Mouse (Mus musculus) cortical plate, adult 2 months (tissue): ENCODE results near the gene Olfr825. TPM values are rescaled to one million over a fixed set of nuclear protein-coding genes. Genes with fewer than 3 reads are reported as not detected.
"Not testable (repeated sequence)": the region's sequence is repeated elsewhere in the genome, so short reads cannot be mapped to it uniquely, and the experiment has no call there.

Source experiments
- H3K27ac ChIP-seq: fragments of 200-500 bp; 2 replicates; pipeline ENCODE4 v1.5.1; 2012; ENCODE audit warnings: low read length, control low read depth, inconsistent platforms; ENCODE audit not compliant: insufficient read depth
- H3K4me1 ChIP-seq: fragments of 200-500 bp; 2 replicates; pipeline ENCODE4 v1.6.1; 2011; ENCODE audit warnings: low read length; ENCODE audit not compliant: control insufficient read depth, insufficient read depth
- H3K4me3 ChIP-seq: fragments of 200-500 bp; 2 replicates; pipeline ENCODE4 v1.5.1; 2011; ENCODE audit warnings: mild to moderate bottlenecking, low read length, control low read depth; ENCODE audit not compliant: insufficient read depth
- CTCF ChIP-seq: fragments of 200-500 bp; IDR thresholded peaks from 2 replicates; pipeline ENCODE4 v1.5.1; 2011; ENCODE audit warnings: mild to moderate bottlenecking, control low read depth, low read length; ENCODE audit not compliant: insufficient read depth; ENCODE audit errors: extremely low read depth
- POLR2A ChIP-seq: fragments of 200-500 bp; IDR thresholded peaks from 2 replicates; pipeline ENCODE4 v1.6.1; 2011; ENCODE audit warnings: mild to moderate bottlenecking, low read length, control low read depth; ENCODE audit not compliant: insufficient read depth; ENCODE audit errors: extremely low read depth
- polyA plus RNA-seq: library from polyadenylated mRNA; depleted of rRNA; stranded (reverse); fragments of >200 nt; gene quantifications from 2 replicates; pipeline ENCODE4 v1.2.3, GENCODE M21; 2012; rRNA removed

Olfr825 gene
- polyA plus RNA-seq = not detected in 2 replicates

DNA sequence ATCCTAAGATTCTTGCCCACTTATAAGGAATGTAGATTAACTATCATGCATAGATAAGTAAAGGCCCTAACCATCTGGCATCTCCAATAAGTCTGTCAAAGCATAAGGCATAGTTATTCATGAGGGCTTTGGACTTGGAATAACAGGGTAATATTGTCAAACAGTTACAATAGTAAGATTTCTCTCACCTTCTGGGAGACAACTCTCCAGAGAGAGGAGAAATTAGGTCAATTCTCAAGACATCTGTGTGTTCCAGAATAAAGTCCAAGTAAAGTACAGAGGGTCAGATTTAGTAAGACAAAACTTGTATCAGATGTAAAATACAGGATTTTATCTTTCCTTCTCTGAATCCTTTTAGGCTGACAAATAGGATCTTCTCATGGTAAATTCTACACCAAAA lies at the start of gene Olfr825:
TSS of gene Olfr825 (minus strand) at position 101 of the 400 bp plus-strand sequence.
- TF ChIP-seq CTCF = no peak
- TF ChIP-seq POLR2A = no peak
- no peak within 1 kb of the TSS for H3K4me3 ChIP-seq

DNA sequence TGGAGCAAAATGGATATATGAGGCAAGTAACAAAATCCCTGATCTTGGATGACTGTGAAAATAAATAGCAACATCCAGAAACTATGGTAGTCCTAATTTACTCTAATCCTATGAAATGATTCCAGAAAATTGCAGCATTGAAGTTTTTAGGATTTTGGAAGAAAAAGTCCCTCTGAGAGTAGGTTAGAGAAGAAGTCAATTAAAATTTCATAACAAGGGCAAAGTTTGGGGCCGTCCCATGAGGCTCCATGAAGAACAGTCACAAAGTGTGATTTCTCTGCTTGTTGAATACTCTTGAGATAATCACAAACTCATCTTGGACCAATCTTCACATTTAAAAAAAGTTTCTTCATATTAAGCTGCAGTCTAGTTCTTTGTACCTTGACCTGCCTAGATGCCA lies 47.7 kb upstream of the Olfr825 start, which contains the start of gene Olfr827:
TSS of gene Olfr827 (minus strand) at position 101 of the 400 bp plus-strand sequence.
- Histone ChIP-seq H3K4me1 (no peaks in the 10 kb centered on the region), H3K27ac (no peak within 1 kb of the TSS), H3K4me3 (no peak within 1 kb of the TSS)
- TF ChIP-seq POLR2A (no peak), CTCF (no peak)

More for the DNA sequence above, at the start of gene Olfr825:
- H3K4me1 ChIP-seq = no peaks in the 10 kb centered on the region
- no peak within 1 kb of the TSS for H3K27ac ChIP-seq

DNA sequence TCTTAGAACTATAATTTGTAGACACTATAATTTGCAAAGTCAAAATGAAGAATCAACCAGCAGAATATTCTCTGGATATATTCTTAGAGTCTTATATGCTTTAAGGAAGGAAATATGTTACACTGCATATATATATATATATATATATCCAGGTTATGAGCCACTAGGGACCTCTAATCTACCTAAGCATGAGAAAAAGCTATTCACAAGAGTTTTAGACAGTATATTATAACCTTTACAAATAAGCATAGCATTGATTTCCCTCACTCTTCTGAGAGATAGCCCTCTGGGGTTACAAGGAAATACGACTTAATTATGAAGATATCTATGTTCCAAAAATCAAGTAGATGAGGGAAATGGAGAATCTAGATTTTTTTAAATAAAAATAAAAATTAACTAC lies 17.5 kb upstream of the Olfr825 start, which contains the start of gene Olfr826:
TSS of gene Olfr826 (minus strand) at position 101 of the 400 bp plus-strand sequence.
- TF ChIP-seq CTCF = no peak
- no peak for TF ChIP-seq POLR2A
- no peak within 1 kb of the TSS for H3K27ac ChIP-seq
- H3K4me3 ChIP-seq = no peak within 1 kb of the TSS
- no peaks in the 10 kb centered on the region for H3K4me1 ChIP-seq

DNA sequence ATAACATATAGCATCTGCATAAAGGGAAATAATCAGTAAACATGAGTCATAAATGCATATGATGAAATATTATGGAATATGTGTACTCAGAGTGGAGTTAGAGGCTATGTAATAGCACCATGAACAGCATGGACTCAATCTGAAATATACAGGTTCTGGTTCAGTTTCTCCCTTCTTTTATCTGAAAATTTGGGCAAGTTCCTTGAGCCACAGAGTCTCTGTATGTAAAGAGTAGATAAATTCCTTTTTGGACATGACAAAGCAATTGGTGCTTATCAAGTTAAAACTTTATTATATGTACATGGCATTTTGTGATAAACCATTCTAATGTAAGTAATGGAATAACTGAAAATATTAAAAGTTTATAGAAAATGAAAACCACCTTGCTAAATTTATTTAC lies 1.4 kb downstream of the Olfr825 start:
- Histone ChIP-seq H3K4me1 (no peaks in the 10 kb centered on the region), H3K27ac (no peak overlapping the region)
- TF ChIP-seq POLR2A (no peak), CTCF (no peak)

DNA sequence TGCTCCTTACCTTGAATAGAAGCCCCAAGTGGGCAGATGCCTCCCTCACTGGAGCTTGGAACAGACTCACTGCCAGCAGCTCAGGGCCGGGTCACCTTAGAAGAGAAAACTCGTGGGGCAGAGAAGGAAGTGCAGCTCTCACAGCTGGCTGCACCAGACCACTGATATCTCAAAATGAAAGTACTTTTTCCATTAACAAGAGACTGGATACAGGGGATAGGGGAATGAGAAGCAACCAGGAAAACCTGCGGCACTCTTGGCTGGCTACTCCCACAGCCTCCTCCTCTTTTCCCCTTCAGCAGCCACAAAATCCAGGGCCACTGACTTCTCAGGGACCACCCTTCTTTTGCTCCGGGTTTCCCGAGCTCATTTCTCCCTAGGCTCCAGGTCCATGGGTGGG lies 22.4 kb downstream of the Olfr825 start:
- TF ChIP-seq CTCF (no peak), POLR2A (no peak)
- Histone ChIP-seq H3K27ac (no peak overlapping the region), H3K4me1 (no peaks in the 10 kb centered on the region), H3K4me3 (no peak overlapping the region)

More for the DNA sequence above, 1.4 kb downstream of the Olfr825 start:
- H3K4me3 ChIP-seq = no peak overlapping the region

DNA sequence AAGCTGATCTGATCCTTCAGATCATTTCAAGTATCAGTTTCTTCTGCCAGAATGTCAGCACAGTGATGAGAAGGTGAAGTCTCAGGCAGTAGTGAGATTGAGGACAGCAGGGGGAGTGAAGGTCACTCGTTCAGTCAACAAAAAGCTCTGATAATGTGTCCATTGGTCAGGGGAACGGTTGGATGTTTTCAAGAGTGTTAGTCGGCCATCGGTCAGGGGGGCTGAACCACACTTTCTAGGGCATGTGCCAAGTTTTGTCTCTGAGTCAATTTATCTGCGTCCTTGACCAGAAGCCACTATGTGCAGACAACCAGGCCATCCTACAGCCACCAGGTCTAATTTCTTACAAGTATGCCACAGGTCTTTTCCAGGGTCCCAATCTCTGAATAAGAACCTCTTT lies 24.1 kb downstream of the Olfr825 start:
- H3K27ac ChIP-seq, H3K4me1 ChIP-seq, H3K4me3 ChIP-seq: not testable (repeated sequence)

DNA sequence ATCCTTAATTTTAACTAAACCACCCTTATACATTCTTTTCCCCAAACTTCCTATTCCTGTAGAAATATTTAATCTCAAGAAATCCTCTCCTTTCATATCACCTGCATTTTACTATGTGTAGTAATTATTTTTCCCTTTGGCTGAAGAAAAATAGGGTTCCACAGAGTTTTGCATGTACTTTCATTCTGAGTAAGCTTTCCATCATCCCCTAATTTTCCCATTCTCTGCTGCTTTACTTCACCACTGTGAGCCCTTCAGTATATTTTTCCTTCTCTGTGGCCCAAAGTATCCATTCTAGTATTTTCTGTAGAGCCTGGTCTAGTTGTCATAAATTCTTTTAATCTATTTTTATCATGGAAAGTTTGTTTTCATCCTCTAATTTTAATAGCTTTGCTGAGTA lies 31.8 kb downstream of the Olfr825 start:
- no peaks in the 10 kb centered on the region for H3K4me1 ChIP-seq
- no peak overlapping the region for H3K4me3 ChIP-seq
- no peak overlapping the region for H3K27ac ChIP-seq
- TF ChIP-seq CTCF (no peak), POLR2A (no peak)

DNA sequence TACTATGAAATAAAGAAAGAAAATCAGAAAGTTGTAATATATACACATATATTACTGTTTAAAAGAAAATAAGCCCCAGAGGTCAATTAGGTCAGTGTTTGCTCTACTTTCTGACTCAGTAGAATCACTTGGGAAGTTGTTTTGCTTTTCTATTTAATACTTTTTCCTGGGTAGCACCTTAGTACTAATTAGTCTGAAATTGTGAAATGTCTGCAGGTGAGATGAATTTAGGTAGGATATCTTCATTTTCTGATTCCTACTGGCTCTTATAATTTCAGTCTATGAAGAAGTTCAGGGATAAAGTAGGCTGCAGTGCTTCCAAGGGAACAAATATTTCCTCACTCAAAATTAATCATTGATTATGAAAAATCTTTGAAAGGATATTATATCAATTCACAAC lies 36.7 kb downstream of the Olfr825 start, which contains the start of gene Olfr824:
TSS of gene Olfr824 (minus strand) at position 101 of the 400 bp plus-strand sequence.
- not testable (repeated sequence) for H3K4me1 ChIP-seq, H3K4me3 ChIP-seq

DNA sequence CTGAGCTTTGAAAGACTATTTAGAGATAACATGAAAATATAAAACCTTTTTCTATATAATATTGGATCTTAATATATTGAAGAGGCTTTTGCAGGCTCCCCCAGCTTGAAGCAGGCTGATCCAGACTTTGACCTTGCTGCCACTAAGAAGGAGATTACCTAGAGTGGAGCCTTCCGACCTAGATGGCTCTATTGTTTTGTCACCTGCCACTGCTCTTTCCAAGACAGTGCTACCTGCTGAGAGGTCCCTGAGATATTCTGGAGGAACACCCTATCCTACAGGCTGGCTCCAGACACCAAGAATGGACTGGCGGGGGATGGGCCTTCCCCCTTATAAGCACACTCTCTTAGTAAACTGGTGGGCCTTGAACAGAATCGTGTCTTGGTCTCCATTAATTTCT lies 50.5 kb downstream of the Olfr825 start:
- H3K4me3 ChIP-seq, H3K27ac ChIP-seq, H3K4me1 ChIP-seq: not testable (repeated sequence)

More for the DNA sequence above, 36.7 kb downstream of the Olfr825 start, which contains the start of gene Olfr824:
- not testable (repeated sequence) for H3K27ac ChIP-seq

DNA sequence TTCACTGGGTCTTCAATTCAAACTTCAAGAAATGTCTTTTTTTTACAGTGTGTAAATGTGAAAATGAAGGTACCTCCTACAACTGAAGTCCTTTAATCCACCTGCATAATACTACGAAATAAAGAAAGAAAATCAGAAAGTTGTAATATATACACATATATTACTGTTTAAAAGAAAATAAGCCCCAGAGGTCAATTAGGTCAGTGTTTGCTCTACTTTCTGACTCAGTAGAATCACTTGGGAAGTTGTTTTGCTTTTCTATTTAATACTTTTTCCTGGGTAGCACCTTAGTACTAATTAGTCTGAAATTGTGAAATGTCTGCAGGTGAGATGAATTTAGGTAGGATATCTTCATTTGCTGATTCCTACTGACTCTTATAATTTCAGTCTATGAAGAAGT lies 51.3 kb downstream of the Olfr825 start, which contains the start of gene Olfr823:
TSS of gene Olfr823 (minus strand) at position 101 of the 400 bp plus-strand sequence.
- not testable (repeated sequence) for H3K27ac ChIP-seq, H3K4me1 ChIP-seq, H3K4me3 ChIP-seq

Other genes starting within 250 kb of the Olfr825 start
- not detected in 2 replicates for gene Olfr818, start 217.7 kb downstream of the Olfr825 start, polyA plus RNA-seq
- gene Olfr819, start 199.5 kb downstream of the Olfr825 start, polyA plus RNA-seq = not detected in 2 replicates
- not detected in 2 replicates for gene Olfr247, start 190.6 kb downstream of the Olfr825 start, polyA plus RNA-seq
- gene Gm10310, start 181.7 kb downstream of the Olfr825 start, polyA plus RNA-seq = not detected in 2 replicates
- not detected in 2 replicates for gene Olfr820, start 154.1 kb downstream of the Olfr825 start, polyA plus RNA-seq
- gene Olfr821, start 136.4 kb downstream of the Olfr825 start, polyA plus RNA-seq = not detected in 2 replicates
- gene Olfr822, start 95.6 kb downstream of the Olfr825 start, polyA plus RNA-seq = not detected in 2 replicates
- gene Olfr823, start 51.4 kb downstream of the Olfr825 start, polyA plus RNA-seq = not detected in 2 replicates
- not detected in 2 replicates for gene Olfr824, start 36.8 kb downstream of the Olfr825 start, polyA plus RNA-seq
- gene Olfr826, start 17.4 kb upstream of the Olfr825 start, polyA plus RNA-seq = not detected in 2 replicates
- not detected in 2 replicates for gene Olfr827, start 47.6 kb upstream of the Olfr825 start, polyA plus RNA-seq
- gene Neurod4, start 113.5 kb upstream of the Olfr825 start, polyA plus RNA-seq = 0.81 and 1.1 TPM in 2 replicates
- gene Tespa1, start 156.1 kb upstream of the Olfr825 start, polyA plus RNA-seq = 0.06 and 0.13 TPM in 2 replicates
- gene Vmn2r84, start 227.6 kb upstream of the Olfr825 start, polyA plus RNA-seq = 2.2 and 2.5 TPM in 2 replicates